Mouse (Mus musculus) cerebellum, adult 11 months (tissue): ENCODE results near the gene Tlcd1.
"Not testable (repeated sequence)": the region's sequence is repeated elsewhere in the genome, so short reads cannot be mapped to it uniquely, and the experiment has no call there.

Experiments used
- DNase-seq: peaks from one replicate; pipeline ENCODE4 v3.0.0; 2022

Gene Tlcd1

GRCm38 (mm10) chr11:78177903-78178858 is 1.7 kb downstream of the Tlcd1 start:
- DNase-seq, result peak; percentile 88

- no peak for DNase-seq
Measured at GRCm38 (mm10) chr11:78178859-78179437, 2.4 kb downstream of the Tlcd1 start.

- DNase-seq, result no peak
Measured at GRCm38 (mm10) chr11:78179438-78179999, 3.0 kb downstream of the Tlcd1 start.

DNA sequence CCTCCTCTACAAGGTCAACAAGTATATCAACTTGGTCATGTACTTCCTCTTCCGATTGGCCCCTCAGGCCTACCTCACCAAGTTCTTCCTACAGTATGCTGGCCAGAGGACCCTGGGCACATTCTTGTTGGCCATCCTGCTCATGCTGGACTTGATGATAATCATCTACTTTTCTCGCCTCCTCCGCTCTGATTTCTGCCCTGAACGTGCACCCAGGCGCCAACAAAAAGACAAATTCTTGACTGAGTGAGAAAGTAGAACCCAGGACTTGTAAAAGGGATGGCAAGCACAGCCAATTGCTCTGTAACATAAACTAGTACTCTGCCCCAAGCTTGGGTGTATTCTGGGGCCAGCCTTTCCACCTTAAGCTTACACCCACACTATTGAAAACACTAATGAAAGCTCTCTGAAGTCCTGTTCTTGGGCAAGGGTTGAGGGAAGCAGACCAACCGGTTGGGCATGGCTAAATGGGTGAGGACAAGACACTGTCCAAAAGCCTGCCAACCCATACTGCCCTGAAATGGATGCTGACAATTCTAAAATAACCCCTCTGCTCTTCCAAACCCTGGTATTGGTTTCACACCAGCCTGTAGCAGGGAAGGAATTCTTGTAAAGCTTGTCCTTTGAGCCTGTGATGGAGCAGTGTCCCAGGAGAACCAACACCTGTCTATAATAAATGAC is 3.7 kb downstream of the Tlcd1 start:
- DNase-seq, result no peak

- no peak for DNase-seq
Measured at GRCm38 (mm10) chr11:78181830-78182357, 5.4 kb downstream of the Tlcd1 start.

- no peak for DNase-seq
Measured at GRCm38 (mm10) chr11:78182450-78182849, 5.9 kb downstream of the Tlcd1 start.

DNA sequence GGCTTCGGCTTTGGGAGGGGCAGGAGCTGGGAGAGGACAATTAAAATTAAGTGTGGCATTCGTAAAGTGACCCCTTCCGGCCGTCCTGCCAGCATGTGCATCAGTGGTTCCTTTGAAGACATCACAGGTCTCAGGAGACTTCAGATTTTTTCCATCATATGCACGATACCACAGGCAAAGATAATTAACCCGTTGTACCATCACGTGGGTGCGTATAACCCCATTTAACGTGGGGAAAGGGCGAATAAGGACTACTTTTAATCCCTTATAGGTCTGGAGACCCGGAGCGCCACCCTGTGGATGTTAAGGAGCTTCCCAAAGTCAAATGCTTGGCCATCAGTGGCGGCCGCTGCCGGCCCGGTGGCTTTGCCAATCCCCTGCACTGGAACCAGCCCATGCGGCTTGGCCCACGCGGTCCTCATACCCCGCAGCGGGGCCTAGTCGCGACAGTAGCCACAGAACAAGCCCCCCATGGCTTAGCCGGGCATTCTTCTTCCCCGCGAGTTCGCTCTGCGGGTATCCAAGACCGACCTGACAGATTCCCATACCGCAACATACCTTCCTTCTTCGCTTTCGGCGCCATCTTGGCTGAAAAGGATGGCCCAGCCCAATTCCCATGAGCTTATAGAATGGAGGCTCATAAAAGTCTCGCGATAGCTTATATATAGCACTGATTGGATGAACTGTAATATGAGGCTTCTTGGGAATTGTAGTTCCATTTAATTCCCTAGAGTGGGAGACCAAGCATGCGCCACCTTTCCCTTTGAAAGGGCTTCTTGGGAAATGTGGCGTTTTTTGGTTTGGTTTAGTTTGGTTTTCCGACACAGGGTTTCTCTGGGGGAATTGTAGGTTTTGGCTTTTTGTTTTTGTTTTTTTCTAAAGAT is 6.7 kb downstream of the Tlcd1 start, which contains the start of gene Rpl23a:
Gene Rpl23a (minus strand): TSS at position 624 of the 884 bp plus-strand sequence.
- peak; percentile 82 for DNase-seq

DNA sequence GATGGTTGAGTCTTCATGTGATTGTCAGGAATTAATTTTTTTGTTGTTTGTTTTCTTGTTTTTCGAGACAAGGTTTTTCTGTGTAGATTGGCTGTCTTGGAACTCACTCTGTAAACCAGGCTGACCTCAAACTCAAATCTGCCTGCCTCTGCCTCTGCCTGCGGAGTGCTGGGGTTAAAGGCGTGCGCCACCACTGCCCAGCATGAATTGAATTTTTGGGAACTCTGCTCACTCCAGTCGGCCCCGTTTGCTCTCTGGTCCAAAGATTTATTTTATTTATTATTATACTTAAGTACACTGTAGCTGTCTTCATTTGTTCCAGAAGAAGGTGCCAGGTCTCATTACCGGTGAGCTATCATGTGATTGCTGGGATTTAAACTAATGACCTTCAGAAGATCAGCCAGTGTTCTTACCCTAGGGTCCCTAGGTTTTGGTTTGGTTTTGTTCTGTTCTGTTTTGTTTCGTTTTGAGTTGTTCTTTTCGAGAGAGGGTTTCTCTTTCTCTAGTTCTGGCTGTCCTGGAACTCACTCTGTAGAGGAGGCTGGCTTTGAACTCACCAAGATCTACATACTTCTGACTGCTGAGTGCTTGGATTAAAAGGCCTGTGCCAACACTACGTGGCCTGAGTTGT is 7.5 kb downstream of the Tlcd1 start:
- DNase-seq, result no peak

DNA sequence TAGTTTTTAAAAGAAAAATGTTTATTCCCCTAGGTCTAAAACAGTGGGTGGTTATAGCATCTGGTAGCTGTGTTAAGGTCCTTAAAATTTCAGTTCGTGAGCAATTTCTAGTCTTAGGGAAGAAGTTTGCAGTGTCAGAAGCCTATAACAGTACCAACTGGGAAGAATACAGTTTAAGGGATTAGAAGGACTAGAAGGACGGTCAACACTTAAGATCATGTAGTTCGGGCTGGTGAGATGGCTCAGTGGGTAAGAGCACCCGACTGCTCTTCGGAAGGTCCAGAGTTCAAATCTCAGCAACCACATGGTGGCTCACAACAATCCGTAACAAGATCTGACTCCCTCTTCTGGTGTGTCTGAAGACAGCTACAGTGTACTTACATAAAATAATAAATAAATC is 8.2 kb downstream of the Tlcd1 start:
- DNase-seq, result not testable (repeated sequence)

GRCm38 (mm10) chr11:78188331-78189233 is 12.1 kb downstream of the Tlcd1 start, which contains the start of gene Rab34:
Rab34 (plus strand) TSS chr11:78188430.
- DNase-seq, result no peak

DNA sequence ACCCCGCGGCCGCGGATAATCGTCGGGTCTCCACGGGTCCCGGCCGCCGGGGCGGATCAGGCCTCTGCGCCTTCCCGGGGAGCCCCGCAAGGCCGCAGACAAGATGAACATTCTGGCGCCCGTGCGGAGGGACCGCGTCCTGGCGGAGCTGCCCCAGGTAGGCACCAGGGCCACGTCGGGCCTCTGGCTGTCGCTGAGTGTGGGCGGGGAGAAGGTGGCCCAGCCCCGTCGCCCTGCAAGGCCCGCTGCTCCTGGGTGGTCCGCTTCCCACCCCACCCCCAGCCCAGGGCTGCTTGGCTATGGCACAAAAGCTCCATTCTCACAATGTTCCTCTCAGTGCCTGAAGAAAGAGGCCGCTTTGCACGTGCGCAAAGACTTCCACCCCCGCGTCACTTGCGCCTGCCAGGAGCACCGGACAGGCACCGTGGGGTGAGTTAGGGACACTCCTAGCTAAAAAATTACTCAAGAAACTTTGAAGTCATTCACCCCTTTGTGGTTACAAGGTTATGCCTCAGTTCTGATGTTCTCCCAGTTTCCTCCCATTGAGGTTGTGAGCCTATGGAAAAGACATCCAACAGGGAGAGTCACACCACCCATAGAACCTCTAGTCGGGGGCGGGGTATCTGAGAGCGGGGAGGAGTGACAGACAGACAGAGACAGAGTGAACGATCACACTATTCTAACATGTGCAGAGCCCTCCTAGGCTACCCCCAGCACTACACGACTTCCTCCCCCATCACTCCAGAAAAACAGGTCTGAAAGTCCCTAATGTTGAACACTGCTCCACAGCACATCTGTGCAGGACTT is 12.9 kb downstream of the Tlcd1 start:
- DNase-seq, result no peak

GRCm38 (mm10) chr11:78190041-78190440 is 13.5 kb downstream of the Tlcd1 start:
- DNase-seq, result no peak

GRCm38 (mm10) chr11:78193113-78193512 is 16.6 kb downstream of the Tlcd1 start, which contains the start of gene Proca1:
Proca1 (plus strand) TSS chr11:78193392.
- DNase-seq, result no peak

DNA sequence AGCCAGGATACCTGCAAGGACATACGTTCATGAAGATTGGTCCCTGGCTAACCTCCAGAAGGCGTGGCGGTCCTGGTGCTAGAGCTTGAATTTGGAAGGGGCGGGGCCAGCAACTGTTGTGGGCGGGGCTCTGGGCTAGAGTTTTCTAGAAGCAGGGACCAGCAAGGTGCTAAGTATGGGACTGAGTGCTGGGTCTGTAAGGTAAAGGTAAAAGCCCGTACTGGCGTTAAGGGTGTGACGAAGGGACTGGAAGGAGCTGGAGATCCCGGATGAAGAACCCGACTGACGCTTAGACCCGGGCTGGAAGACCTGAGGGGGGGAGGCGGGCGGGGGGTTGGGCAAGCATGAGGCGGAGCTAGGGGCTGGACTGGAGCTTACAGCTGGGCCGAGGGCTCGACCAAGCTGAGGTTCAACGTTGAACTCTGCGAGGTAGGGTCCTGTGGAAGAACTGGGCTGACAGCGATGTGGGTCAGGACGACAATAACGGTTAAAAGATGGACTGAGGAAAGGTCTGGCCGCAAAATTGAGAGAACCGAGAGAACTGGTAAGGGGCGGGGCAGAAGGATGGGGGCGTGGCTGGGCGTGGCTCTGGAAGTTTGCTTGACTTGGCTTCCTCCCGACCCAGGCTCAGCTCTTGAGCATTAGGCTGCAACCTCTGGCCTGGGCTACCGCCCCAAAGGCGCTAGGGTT is 18.0 kb downstream of the Tlcd1 start:
- DNase-seq, result no peak

DNA sequence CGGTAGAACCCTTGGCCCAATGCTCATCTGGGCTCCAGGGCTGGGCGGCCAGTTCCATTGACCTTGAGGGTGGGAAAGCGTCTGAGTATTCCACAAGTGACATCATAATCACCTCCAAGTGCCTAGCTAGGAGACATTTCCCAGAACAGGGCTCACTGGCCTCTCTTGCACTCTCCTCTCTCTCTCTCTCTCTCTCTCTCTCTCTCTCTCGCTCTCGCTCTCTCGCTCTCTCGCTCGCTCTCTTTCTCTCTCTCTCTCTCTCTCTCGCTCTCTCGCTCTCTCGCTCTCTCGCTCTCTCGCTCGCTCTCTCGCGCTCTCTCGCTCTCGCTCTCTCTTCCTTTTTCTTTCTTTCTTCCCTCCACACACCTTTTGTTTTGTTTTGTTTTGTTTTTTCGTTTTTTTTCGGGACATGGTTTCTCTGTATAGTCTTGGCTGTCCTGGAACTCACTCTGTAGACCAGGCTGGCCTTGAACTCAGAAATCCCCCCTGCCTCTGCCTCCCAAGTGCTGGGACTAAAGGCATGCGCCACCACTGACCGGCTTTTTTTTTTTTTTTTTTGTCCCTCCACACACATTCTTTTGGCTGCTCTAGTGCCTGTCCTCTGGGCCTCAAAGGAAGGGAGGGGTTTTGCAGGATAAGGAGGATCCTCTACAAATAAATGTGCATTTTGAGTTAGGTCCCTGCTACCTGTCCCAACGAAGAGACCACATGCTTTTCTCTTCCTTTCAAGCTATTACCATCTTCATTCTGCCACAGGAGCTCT is 18.8 kb downstream of the Tlcd1 start:
- no peak for DNase-seq

- no peak for DNase-seq
Measured at GRCm38 (mm10) chr11:78202372-78202771, 25.9 kb downstream of the Tlcd1 start.

DNA sequence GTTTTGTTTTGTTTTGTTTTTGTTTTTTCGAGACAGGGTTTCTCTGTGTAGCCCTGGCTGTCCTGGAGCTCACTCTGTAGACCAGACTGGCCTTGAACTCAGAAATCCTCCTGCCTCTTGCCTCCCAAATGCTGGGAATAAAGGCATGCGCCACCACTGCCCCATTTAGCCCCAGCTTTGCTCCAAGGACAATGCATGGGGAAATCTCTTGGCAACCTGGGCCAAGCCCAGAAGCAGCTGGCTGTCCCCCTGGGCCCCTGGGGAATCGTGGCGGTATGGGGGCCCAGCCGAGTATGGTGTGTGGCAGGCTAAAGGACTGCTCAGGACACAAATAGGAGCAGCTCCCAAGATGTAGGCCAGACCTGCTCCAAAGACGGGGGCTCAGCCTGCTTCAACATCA is 27.8 kb downstream of the Tlcd1 start:
- DNase-seq, result no peak
